8 mouse cellular contexts compared by ENCODE assay signal in the genomic region with DNA sequence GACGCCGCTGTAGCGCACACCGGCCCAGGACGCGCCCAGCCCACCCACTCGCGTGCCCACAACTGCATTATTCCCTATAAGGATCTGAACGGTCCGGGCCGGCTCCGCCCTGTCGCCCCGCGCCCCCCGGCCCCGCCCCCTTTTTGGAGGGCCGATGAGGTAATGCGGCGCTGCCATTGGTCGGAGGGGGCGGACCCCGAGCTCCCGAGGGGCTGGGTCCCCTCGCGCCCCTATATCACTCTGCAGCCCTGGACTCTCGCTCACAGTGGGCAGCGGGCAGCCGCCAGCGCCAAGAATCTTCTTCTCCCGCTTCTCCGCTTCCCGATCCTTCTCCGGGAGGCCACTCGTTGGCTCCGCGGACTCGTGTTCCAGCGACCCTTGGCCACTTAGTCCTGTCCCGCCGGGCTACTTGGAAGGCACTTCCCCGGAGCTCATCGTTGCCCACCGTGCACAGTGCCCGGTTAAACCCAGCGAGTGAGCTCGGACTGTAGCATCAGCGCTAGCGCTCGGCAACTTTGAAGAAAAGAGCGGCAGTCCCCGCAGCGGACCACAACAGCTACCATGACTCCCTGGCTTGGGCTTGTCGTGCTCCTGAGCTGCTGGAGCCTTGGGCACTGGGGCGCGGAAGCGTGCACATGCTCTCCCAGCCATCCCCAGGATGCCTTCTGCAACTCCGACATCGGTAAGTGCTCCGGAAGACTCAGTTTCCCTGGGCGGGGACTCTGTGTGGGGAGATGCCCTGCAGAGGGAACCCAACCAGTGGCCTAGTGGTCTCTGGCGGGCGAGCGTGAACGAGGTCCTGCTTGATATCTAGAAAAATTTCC. TPM values are rescaled to one million over a fixed set of nuclear protein-coding genes. Genes with fewer than 3 reads are reported as not detected.
DNase-seq lines count a peak whose midpoint lies in the region; ATAC-seq lines count a peak whose summit lies in the region.

Timp3 (plus strand) TSS at position 80 of the 824 bp plus-strand sequence.

- peaks cover 40% of the 10 kb centered on the region for H3K4me1 ChIP-seq in forebrain, embryonic 15.5 days
- H3K4me1 ChIP-seq in heart, embryonic 16.5 days (ENCODE audit: control insufficient read depth, insufficient read depth, low read length): peaks cover 25% of the 10 kb centered on the region
- peaks cover 39% of the 10 kb centered on the region for H3K4me1 ChIP-seq in liver, embryonic 13.5 days (replicated peaks)
- H3K4me1 ChIP-seq in neural tube, embryonic 13.5 days (replicated peaks): peaks cover 48% of the 10 kb centered on the region

- no peaks in the 10 kb centered on the region for H3K36me3 ChIP-seq in forebrain, embryonic 15.5 days
- peaks cover 3% of the 10 kb centered on the region; the same call in 1 of the 2 replicates for H3K36me3 ChIP-seq in heart, embryonic 16.5 days (ENCODE audit: control insufficient read depth, insufficient read depth)
- no peaks in the 10 kb centered on the region for H3K36me3 ChIP-seq in liver, embryonic 13.5 days
- H3K36me3 ChIP-seq in neural tube, embryonic 13.5 days: no peaks in the 10 kb centered on the region

- H3K9me3 ChIP-seq in forebrain, embryonic 15.5 days: no peaks in the 10 kb centered on the region
- no peaks in the 10 kb centered on the region for H3K9me3 ChIP-seq in heart, embryonic 16.5 days (replicated peaks; ENCODE audit: control insufficient read depth, low read length)
- H3K9me3 ChIP-seq in liver, embryonic 13.5 days (replicated peaks): no peaks in the 10 kb centered on the region
- H3K9me3 ChIP-seq in neural tube, embryonic 13.5 days: no peaks in the 10 kb centered on the region

- H3K27me3 ChIP-seq in forebrain, embryonic 15.5 days: 0 out of 2 replicates have a peak, but pooled peaks cover 3% of the 10 kb centered on the region
- no peaks in the 10 kb centered on the region for H3K27me3 ChIP-seq in heart, embryonic 16.5 days (ENCODE audit: control insufficient read depth, insufficient read depth, low read length)
- H3K27me3 ChIP-seq in liver, embryonic 13.5 days: peaks cover 60% of the 10 kb centered on the region
- peaks cover 35% of the 10 kb centered on the region for H3K27me3 ChIP-seq in neural tube, embryonic 13.5 days

- peak within 1 kb of the TSS; percentile 95 for H3K4me2 ChIP-seq in forebrain, embryonic 15.5 days (replicated peaks)
- H3K4me2 ChIP-seq in heart, embryonic 16.5 days (ENCODE audit: low read depth, low read length): peak within 1 kb of the TSS; percentile 72
- H3K4me2 ChIP-seq in liver, embryonic 13.5 days: peak within 1 kb of the TSS; percentile 75
- H3K4me2 ChIP-seq in neural tube, embryonic 13.5 days: peak within 1 kb of the TSS; percentile 85

- peak within 1 kb of the TSS; percentile 48 for H3K4me3 ChIP-seq in forebrain, embryonic 15.5 days
- peak within 1 kb of the TSS; percentile 87 for H3K4me3 ChIP-seq in heart, embryonic 16.5 days (ENCODE audit: low read length)
- H3K4me3 ChIP-seq in liver, embryonic 13.5 days (replicated peaks): peak within 1 kb of the TSS; percentile 52
- peak within 1 kb of the TSS; percentile 51 for H3K4me3 ChIP-seq in neural tube, embryonic 13.5 days

- peak; percentile 83 for ATAC-seq in forebrain, embryonic 15.5 days (replicated peaks)
- peak; percentile 87 for ATAC-seq in heart, embryonic 16.5 days (replicated peaks; ENCODE audit: extremely low read depth, insufficient read depth, low FRiP score)
- peak; percentile 55 for ATAC-seq in liver, embryonic 13.5 days (ENCODE audit: low read depth)
- ATAC-seq in neural tube, embryonic 13.5 days (ENCODE audit: low read depth): peak; percentile 79

- peak; percentile 61 for DNase-seq in 3134 (ENCODE audit: extremely low read depth, insufficient read length, low spot score)
- peak; percentile 88 for DNase-seq in adrenal gland, adult 8-10 months
- DNase-seq in kidney, postnatal 14 days: peak; percentile 94
- DNase-seq in liver, embryonic 13.5 days: no peak
- peak; percentile 81 for DNase-seq in yolk sac, embryonic 10.5 days (ENCODE audit: low spot score)

- peak within 1 kb of the TSS; percentile 56 for H3K9ac ChIP-seq in forebrain, embryonic 15.5 days (replicated peaks)
- H3K9ac ChIP-seq in heart, embryonic 16.5 days (ENCODE audit: low read length): peak within 1 kb of the TSS; percentile 96
- peak within 1 kb of the TSS; percentile 49 for H3K9ac ChIP-seq in liver, embryonic 13.5 days
- H3K9ac ChIP-seq in neural tube, embryonic 13.5 days: peak within 1 kb of the TSS; percentile 77

- H3K27ac ChIP-seq in forebrain, embryonic 15.5 days (replicated peaks): no peak within 1 kb of the TSS
- peak within 1 kb of the TSS; percentile 87 for H3K27ac ChIP-seq in heart, embryonic 16.5 days (ENCODE audit: low read length)
- no peak within 1 kb of the TSS for H3K27ac ChIP-seq in liver, embryonic 13.5 days
- peak within 1 kb of the TSS; percentile 38; the same call in 1 of the 2 replicates for H3K27ac ChIP-seq in neural tube, embryonic 13.5 days (replicated peaks)

- WGBS in forebrain, embryonic 15.5 days: under 1% methylated on average over 59 of the region's 65 CpGs
- under 1% methylated on average over 64 of the region's 65 CpGs for WGBS in heart, embryonic 16.5 days
- WGBS in liver, embryonic 13.5 days (ENCODE audit: insufficient replicate concordance): 2% methylated on average over 56 of the region's 65 CpGs
- under 1% methylated on average over 65 of the region's 65 CpGs for WGBS in neural tube, embryonic 13.5 days

RNA-seq across cellular contexts. Expression of gene Timp3, which starts in this region (rescaled TPM):
- total RNA-seq in adrenal gland, adult 8-10 months (2022): 100 to 1,000 TPM; 495 to 753 (median 629) TPM
- 15.8 and 16.9 TPM in 2 replicates for polyA plus RNA-seq in forebrain, embryonic 15.5 days (2015; fragmentation: Nextera tagmentation; extraction: Ambion mirVana)
- 90.5 and 91.7 TPM in 2 replicates for polyA plus RNA-seq in heart, embryonic 16.5 days (2015; fragmentation: Nextera tagmentation; extraction: Ambion mirVana)
- 8.4 and 10.0 TPM in 2 replicates for polyA plus RNA-seq in liver, embryonic 13.5 days (2015; fragmentation: Nextera tagmentation; extraction: Ambion mirVana)
- 51.2 and 52.4 TPM in 2 replicates for polyA plus RNA-seq in neural tube, embryonic 13.5 days (2015; fragmentation: Nextera tagmentation; extraction: Ambion mirVana)

Comparison
In these comparisons a context has a peak if more than half of its experiments do, and no peak if none do; other contexts are left out.
1. H3K27ac ChIP-seq: peak in heart, embryonic 16.5 days (single experiment) and neural tube, embryonic 13.5 days (single experiment); none in forebrain, embryonic 15.5 days (single experiment) and liver, embryonic 13.5 days (single experiment).
2. Peak in every context shown above with its lines, with median percentiles within 50 percentile points of each other: ATAC-seq, H3K4me2 ChIP-seq, H3K4me3 ChIP-seq and H3K9ac ChIP-seq.